Mouse (Mus musculus) cerebellum, adult 2 months (tissue): ENCODE data around the gene Naaladl1.
A peak's percentile ranks its signal among the peaks of the same experiment; 100 is the strongest.

Experiments used
- CTCF ChIP-seq: fragments of 200-500 bp; IDR thresholded peaks from 2 replicates; pipeline ENCODE4 v1.5.1; 2011; ENCODE audit warnings: low read depth, mild to moderate bottlenecking, control low read depth, low read length, moderate library complexity, borderline replicate concordance; ENCODE audit not compliant: insufficient read depth
- POLR2A ChIP-seq: fragments of 200-500 bp; IDR thresholded peaks from 2 replicates; pipeline ENCODE4 v1.6.1; 2011; ENCODE audit warnings: low read length, control low read depth, borderline replicate concordance; ENCODE audit not compliant: insufficient read depth

DNA sequence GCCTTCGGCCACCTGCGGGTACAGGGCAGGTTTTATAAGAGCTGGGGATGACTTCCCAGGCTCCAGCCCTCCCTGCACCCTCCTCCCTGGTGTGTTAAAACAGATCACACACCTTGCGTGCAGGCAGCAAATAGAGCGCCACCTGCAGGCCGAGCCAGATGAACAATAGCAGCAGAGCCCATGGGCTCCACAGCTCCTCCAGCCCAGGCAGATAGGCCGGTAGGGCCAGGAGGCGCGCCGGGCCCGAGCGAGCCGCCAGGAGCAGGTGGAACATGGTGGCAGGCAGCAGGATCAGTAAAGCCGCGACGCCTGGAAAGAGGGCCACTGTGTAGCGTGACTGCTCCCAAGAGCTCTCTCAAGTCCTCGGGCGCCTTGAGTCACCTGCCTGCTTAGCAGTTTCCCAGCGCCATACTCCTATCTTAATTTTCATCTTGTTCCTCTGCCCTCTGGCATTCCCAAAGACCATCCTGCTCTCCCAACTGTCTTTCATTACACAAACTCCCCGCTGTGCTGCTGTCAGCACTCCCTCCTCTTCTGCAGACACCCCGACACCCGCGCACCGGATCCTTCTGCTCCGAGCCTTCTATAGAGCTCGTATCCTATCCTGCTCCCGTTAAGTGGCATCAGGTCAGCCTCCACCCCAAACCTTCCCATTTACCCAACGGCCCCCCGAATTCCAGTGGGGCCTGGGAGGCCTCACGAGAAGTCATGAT lies 38.4 kb upstream of the Naaladl1 start:
- TF ChIP-seq POLR2A, result no peak
- peak; percentile 77 for TF ChIP-seq CTCF
